Mouse (Mus musculus) urinary bladder, postnatal 25 days (tissue): ENCODE results near the gene Rab28.

Experiments
- DNase-seq: peaks from one replicate; pipeline ENCODE4 v3.0.0; 2022; ENCODE audit warnings: low spot score

Rab28 gene

DNA sequence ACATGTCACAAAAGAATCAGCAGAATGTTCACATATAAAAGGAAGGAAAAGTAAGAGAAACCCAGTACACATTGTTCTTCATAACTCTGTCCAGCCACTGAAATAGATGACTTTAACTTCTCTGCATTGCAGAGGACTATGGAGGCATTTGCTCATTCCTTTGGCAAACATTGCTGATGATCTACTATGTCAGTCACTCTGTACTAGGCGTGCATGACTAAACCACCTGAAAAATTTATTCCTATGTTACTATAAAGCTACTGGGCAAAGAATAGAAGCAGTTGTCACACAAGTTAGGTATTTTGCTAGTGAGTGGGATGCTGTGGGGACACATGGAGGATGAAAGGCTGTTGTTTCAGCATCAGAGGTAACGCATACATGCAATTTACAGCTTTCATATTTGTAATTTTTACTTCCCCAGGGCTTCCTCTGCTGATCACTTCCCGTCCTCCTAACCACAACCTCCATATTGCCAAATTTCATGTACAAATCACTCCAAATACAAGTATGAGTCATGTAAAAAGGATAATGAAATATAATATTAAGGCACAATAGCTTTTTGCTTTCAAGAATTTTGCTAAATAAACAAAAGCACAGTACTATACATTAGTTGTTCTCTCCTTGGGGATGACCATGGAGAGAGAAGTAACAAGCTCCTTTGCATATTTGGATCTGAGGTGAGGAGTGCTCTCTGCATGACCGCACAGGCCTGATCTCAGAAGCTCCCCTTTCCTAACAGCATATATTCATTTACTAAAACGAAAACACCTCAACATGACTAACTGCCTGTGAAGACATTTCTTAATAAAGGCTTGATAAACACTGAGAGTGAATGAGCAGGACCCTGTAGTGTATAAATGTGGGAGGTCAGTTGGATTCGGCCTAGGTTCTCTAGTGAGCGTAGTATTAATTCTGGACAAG lies 80.5 kb downstream of the Rab28 start:
- DNase-seq = no peak

DNA sequence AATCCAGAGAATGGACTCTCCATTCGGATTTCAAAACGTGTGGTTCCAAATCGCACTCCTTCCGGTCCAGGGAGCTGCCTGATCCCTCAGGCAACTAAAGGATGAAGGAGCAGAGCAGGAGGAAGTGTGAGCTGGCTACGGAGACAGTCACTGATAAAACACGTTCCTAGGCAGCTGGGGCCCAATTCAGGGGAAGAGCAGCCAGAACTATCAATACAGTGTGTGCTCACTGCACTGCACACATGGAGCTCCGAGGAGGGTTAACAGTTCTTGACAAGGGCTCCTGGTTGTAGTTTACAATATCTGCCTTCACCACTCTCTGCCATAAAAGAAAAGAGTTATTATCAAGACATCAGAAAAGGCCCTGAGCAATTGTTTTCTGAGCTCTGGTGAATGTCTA lies 82.4 kb downstream of the Rab28 start:
- no peak for DNase-seq

DNA sequence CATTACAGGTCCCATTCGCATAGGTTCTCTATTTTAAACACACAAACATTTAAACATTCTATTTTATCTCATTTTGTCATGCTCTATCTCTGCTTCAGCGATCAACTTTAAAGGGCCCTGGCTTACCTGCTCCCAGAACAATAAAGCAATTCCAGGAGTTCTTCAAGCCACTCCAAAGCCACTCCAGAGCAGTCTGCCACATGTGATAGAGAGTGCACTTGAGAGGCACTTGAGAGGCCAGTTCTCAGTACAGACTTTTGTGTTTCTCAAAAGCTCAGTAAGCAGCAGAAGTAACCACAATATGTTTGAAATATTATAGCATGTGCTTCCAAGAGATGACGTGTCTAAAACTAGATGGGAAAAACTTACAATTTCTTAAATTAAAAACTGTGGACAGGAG lies 86.2 kb downstream of the Rab28 start:
- DNase-seq = no peak

DNA sequence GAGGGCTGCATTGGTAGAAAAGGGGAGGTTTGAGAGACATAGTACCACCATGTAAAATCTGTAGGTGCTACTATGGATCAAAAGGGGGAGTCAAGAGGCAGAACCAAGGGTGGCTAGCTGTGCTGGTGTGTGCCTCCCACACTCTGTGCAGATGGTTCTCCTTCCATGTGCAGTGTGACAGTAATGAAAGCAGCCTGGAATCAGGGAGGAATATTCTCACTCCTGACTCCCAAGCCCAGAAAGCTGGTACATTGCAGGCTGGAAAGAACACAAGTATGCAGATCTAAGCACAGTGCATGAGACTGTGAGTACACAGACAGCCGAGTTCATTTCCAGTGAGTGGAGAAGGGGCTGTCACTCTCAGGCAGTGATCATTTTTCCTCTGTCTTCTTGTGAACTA lies 89.0 kb downstream of the Rab28 start:
- no peak for DNase-seq

DNA sequence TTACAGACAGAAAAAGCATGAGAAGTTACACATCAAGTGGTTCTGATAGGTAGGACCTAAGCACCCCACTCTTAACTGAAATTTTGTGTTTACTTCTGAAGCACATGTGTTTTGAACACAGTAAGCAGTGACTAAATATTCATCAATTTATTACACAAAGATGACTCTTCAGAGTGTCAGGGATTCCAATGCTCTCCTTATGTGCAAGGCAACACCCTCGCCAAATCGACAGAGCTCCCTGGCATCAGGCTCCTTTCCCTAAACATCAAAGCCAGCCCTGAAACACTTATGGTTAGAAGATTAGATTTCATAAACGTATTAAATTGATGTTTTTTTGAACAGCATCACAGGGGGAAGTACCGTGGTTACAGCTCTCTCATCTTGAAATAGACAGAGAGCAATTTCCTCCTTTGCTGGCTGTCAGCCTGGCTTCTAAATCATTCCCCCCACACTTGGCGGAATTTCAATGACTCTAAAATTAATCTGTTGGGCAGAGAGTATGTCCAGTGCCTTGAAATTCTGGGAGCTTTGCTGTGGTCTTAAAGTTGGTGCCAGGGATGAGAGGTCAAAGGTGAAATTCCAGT lies 97.4 kb downstream of the Rab28 start:
- DNase-seq = no peak

DNA sequence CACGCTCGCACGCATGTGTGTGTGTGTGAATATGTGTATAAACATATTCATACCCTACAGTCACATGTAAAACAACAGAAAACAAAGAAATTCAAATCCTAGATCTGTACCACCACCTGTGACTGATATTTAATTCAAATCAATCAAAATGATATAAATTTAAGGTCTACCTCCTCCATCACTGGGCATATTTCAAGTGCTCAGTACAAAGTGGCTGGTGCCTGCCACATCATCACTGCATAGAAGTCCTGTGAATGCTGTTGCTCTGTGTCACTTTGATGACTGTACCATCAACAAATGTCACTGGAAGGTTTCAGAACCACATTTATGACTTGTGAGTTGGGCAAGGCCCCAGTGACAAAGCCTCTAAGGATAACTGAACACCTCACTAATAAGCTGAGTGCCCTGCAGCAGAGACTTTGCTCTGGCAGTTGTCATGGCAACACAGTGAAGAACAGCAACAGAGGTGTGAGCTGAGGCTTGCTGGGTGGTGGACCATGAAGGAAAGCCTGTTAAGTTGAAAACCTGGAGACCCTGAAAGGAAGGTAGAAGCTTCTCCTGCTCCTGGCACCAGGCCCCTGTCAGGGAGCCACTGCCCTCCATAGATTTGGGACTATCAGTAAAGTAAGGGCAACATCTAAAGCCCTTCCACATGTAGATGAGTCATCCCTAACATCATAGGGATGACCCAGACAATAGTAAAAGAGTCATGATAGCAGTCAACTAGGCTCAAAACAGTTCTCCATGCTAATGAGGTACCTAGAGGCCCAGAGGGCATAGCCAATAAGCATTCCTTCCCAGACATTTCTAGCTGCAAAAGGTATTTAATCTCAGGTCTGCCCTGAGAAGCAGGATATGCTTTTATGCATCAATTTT lies 111.5 kb downstream of the Rab28 start:
- no peak for DNase-seq

DNA sequence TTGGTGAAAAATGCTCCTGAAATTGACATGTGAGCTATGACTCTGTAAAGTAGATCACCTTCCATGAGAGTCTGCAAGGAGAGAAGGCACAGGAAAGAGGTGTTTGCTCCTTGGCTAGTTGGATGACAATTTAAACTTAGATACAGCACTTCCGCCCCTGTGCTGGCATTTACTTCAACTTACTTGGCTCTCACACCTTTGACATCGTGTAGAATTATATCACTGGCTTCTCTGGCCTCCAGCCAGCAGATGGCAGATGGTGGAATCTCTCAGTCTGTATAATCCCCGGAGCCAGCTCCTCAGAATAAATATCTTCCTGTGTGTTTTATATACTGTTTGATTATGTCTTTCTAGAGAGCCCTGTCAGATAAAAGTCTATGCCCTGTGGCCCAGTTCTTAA lies 112.8 kb downstream of the Rab28 start:
- DNase-seq = no peak

DNA sequence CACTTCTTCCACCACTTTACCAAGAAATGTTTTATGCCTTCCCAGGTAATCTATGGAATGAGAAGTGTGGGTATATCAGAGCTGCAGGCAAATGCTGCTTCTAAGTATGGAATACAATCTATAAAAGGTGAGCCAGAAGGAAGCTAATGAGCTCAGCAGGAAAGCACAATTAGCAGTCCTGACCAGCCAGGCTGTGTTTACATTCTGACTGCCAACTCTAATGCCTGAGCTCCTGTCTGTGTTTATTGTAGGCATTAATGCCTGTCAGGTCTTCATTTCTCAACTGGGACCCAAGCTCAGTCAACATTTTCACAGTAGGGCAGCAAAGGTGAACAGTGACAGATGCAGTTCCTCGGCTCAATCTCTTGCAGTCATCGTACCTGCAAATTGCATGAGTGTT lies 129.9 kb downstream of the Rab28 start:
- DNase-seq = no peak
